Mouse (Mus musculus) cerebellum, adult 11 months (tissue): Measurements from ENCODE around the gene Idi1.
"Not testable (repeated sequence)": the region's sequence is repeated elsewhere in the genome, so short reads cannot be mapped to it uniquely, and the experiment has no call there.

Experiments used
- DNase-seq: peaks from one replicate; pipeline ENCODE4 v3.0.0; 2022

Idi1 gene

DNA sequence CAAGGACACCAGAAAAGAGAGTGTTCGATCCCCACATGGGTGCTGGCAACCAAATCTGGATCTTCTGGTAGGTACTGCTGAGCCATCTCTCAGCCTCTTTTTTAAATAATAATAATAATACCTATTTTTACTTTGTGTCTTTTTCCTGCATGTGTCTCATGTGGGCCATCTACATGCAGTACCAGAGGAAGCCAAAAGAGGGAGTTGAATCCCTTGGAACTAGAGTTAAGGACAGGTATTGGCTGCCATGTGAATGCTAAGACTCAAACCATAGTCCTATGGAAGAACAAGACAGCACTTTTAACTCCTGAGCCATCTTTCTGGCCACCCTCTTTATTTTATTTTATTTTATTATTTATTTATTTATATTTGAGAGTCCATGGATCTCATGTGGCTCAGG is 3.3 kb downstream of the Idi1 start:
- no peak for DNase-seq

DNA sequence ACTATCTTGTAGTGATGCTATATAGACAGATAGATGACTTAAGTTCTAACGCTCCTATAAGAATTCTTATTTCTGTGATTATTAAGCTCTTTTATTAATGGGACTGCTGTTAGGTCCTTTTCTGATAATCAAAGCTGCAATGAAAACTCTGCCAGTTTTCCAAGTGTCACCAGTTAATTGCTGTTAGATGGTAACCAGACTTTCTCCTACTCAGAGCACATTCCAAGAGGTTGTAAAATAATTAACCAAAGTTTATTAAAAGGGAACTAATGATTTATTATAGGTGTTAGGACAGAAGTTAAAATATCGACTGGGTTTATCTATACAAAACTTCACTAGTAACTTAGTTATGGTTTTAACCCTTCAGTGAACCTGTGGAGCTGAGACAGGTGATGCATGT is 20.7 kb downstream of the Idi1 start:
- not testable (repeated sequence) for DNase-seq

DNA sequence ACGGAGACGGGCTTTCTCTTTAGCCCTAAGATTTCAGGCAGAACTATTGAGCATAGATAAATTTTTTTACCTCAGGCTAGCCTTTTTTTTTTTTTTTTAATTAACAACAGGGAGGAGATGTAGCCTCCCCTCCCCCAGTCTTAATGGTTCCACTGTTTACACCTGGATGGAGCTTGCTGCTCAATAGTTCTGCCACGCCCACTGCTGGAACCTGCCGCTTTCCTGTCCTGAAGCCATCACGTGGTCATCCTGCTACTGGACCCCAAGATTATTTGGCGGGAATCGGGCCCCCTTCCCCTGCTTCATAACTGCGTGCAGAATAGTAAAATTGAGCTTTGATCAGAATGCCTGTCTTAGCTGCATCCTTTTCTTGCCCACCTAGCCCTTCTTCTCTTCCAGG is 28.6 kb downstream of the Idi1 start:
- DNase-seq = not testable (repeated sequence)

DNA sequence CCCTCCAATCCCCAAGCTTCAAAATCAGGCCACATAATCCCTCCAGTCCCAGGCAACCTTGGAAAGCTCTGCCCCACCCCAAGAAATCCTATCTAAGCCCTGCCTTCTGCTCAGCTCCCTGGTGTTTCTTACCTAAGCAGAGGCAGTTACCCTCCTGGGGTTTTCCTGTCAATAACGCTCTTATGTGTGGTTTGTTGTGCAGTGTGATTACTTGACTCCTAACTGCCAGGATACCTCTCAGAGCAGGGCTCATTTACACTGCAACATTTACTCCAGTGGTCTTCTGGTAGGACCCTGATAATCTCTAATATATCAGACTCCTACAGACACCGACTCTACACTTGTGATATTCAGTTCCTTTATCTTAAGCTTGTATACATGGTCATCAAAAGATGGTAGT is 48.2 kb downstream of the Idi1 start:
- DNase-seq = no peak

DNA sequence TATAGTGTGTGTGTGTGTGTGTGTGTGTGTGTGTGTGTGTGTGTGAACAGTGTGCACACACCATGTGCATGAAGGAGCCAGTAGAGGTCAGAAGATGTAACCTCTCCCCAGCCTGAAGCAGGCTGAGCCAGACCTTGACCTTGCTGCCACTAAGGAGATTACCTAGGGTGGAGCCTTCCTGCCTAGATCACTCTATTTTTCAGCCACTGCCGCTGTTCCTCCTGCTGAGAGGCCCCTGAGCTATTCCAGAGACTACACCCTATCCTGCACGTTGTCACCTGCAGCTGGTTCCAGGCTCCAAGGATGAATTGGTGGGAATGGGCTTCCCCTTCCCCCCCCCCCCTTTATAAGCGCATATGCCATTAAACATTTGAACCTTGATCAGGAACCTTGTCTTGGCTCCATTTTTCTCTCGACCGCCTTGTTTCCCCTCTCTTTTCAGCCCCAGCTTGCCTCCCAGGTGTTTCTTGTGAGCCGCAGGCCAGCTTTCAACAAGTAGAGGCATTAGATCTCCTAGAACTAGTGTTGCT is 52.4 kb downstream of the Idi1 start:
- not testable (repeated sequence) for DNase-seq

DNA sequence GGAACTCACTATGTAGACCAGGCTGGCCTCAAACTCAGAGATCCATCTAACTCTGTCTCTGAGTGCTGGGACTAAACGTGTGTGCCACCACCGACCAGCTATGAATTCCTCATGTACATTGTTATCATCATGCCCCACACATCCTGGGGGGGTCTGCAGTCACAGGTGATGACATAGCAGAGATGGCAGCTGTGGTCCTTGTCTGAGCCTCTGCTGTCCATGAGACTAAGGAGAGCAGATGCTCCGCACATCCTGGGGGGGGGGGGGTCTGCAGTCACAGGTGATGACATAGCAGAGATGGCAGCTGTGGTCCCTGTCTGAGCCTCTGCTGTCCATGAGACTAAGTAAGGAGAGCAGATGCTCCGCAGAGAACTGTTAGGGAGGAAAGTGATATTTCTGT is 55.8 kb downstream of the Idi1 start:
- not testable (repeated sequence) for DNase-seq

DNA sequence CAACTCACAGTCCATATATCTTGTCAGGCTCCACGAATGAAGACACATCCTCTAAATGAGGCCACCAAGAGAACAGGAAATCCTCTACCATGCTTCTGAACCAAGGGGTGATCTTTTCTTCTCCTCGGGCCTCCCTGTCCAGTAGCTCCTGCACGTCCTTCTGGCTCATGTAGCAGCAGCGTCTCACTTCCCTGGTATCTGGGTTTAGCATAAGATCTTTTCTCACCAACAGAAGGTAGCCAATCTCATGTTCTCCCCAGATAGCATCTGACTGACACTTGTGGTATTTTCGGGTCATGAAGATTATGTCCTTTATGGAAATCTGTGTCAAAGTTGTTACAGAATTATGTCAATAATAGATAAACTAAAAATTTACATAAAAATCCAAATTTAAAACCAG is 56.4 kb downstream of the Idi1 start:
- DNase-seq = not testable (repeated sequence)
